Mouse (Mus musculus) CH12.LX (cell line): ENCODE results near the gene Ercc6.

Experiments
- CTCF ChIP-seq, 2 experiments: IDR thresholded peaks in 1 of 2; conservative IDR thresholded peaks in 1 of 2; 2 replicates each; pipeline ENCODE4 v1.5.1; 2011 to 2012; ENCODE audit warnings: low read depth in 2 of 2, low read length in 2 of 2, improper control_type of control experiment in 1 of 2, inconsistent platforms in 1 of 2, mild to moderate bottlenecking in 1 of 2, moderate library complexity in 1 of 2
- EP300 ChIP-seq: IDR thresholded peaks from 2 replicates; pipeline ENCODE4 v1.6.1; 2011; ENCODE audit warnings: low read length, improper control_type of control experiment
- ETS1 ChIP-seq: conservative IDR thresholded peaks from 2 replicates; pipeline ENCODE4 v1.6.1; 2012; ENCODE audit warnings: low read depth, mild to moderate bottlenecking, inconsistent platforms, low read length, improper control_type of control experiment, moderate library complexity
- HCFC1 ChIP-seq: IDR thresholded peaks from 2 replicates; pipeline ENCODE4 v1.6.1; 2012; ENCODE audit warnings: low read depth, mild to moderate bottlenecking, inconsistent platforms, low read length, improper control_type of control experiment
- MAX ChIP-seq: IDR thresholded peaks from 2 replicates; pipeline ENCODE4 v1.6.1; 2011; ENCODE audit warnings: low read length, improper control_type of control experiment
- NELFE ChIP-seq: IDR thresholded peaks from 2 replicates; pipeline ENCODE4 v1.6.1; 2011; ENCODE audit warnings: low read depth, low read length, improper control_type of control experiment
- POLR2A ChIP-seq: IDR thresholded peaks from 2 replicates; pipeline ENCODE4 v1.6.1; 2011; ENCODE audit warnings: low read depth, mild to moderate bottlenecking, improper control_type of control experiment, low read length
- TBP ChIP-seq: conservative IDR thresholded peaks from 2 replicates; pipeline ENCODE4 v1.6.1; 2011; ENCODE audit warnings: low read depth, low read length, improper control_type of control experiment
- TCF12 ChIP-seq: IDR thresholded peaks from 2 replicates; pipeline ENCODE4 v1.6.1; 2014; ENCODE audit warnings: low read depth, mild to moderate bottlenecking, inconsistent platforms, low read length, improper control_type of control experiment
- USF2 ChIP-seq: conservative IDR thresholded peaks from 2 replicates; pipeline ENCODE4 v1.6.1; 2011; ENCODE audit warnings: low read depth, low read length, improper control_type of control experiment
- ZC3H11A ChIP-seq: IDR thresholded peaks from 2 replicates; pipeline ENCODE4 v1.6.1; 2012; ENCODE audit warnings: low read depth, mild to moderate bottlenecking, inconsistent platforms, low read length, improper control_type of control experiment
- ZNF384 ChIP-seq: IDR thresholded peaks from 2 replicates; pipeline ENCODE4 v1.6.1; 2012; ENCODE audit warnings: low read depth, low read length, improper control_type of control experiment, inconsistent platforms

DNA sequence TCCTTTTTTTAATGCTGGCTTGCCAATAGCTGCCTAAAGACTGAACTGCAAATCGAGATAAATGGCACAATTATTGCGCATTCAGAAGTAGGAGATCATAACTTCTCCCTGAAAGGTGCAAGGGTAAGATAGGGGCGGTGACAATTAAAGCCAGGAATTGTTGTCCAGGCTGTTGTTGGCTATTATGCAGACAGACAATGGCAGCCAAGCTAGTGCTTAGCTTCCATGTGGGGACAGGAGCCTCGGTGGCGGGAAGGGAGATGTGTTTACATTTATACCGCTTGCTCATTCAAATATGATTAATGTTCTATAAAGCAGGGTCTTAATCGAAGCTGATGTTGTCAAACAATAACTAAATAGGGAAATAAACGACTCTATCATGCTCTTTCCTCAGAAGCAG, 93.0 kb downstream of the Ercc6 start:
- no peak for TF ChIP-seq HCFC1
- no peak for TF ChIP-seq NELFE
- no peak for TF ChIP-seq MAX
- no peak for TF ChIP-seq ZNF384
- no peak for TF ChIP-seq TCF12
- no peak for TF ChIP-seq CTCF (conservative IDR thresholded peaks at IDR 0.05 in 1 of 2, IDR thresholded peaks at IDR 0.05 in 1 of 2; ENCODE audit: low read depth in 2 of 2, low read length in 2 of 2)
- TF ChIP-seq TBP: no peak
- TF ChIP-seq USF2: no peak
- no peak for TF ChIP-seq POLR2A
- TF ChIP-seq EP300: no peak
- no peak for TF ChIP-seq ETS1
- no peak for TF ChIP-seq ZC3H11A
